Mouse (Mus musculus): ENCODE data around the gene Dlk2. TPM values are rescaled to one million over a fixed set of nuclear protein-coding genes. Genes with fewer than 3 reads are reported as not detected.

Dlk2 gene
- polyA plus RNA-seq, 1 experiment, result 11.3 TPM

DNA sequence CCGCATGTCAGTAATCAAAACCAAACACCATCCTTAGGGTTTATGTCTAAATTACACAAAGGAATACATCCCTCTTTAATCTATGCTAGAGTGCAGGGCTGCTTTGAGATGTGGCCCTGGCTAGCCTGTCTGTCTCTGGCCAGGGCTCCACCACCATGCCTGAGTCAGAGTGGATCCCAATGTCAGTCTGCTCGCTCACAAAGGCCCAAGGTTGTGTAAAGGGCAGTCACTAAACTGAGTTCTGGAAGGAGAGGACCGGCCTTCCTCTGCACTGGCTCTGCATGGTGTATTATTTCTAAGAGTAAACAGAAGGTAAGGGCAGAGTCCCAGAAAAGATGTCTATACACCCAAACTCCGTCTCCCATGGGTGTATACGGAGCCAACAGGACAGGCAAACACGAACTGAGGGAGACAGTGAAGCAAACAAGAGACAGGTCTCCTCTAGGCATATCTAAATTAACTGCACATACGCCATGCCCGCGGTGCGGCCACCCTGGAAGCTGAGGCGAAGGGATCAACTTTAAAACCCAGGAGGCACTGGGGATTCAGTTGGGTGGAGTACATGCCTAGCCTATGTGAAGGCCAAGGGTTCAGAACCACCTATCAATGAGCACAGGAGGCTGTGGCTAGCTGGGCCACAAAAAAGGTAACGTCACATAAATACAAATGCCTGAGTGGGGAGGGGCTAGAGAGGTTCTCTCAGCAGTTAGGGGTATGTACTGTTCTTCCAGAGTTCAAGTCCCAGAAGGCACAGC lies 19.0 kb upstream of the Dlk2 start:
- Histone ChIP-seq H3K27me3 (ENCODE audit: control insufficient read depth, insufficient read depth, low read length) (no peaks in the 10 kb centered on the region), H3K4me1 (replicated peaks; ENCODE audit: control insufficient read depth, insufficient read depth, low read length) (peaks cover 12% of the 10 kb centered on the region), H3K4me3 (ENCODE audit: control insufficient read depth, insufficient read depth, low read length) (no peak overlapping the region), H3K27ac (ENCODE audit: control insufficient read depth, insufficient read depth, low read length) (no peak overlapping the region), H3K36me3 (ENCODE audit: control insufficient read depth, insufficient read depth, low read length) (peaks cover 8% of the 10 kb centered on the region; the same call in 1 of the 2 replicates)
- DNase-seq, result no peak
- 97% methylated on average over 12 of the region's 12 CpGs for WGBS
- no peak for TF ChIP-seq CTCF (IDR thresholded peaks at IDR 0.05; ENCODE audit: borderline replicate concordance, control insufficient read depth, extremely low read depth, insufficient read depth, low read length, poor library complexity)
- TF ChIP-seq POLR2A (IDR thresholded peaks at IDR 0.05; ENCODE audit: control insufficient read depth, extremely low read depth, insufficient read depth, low read length, poor library complexity), result no peak

DNA sequence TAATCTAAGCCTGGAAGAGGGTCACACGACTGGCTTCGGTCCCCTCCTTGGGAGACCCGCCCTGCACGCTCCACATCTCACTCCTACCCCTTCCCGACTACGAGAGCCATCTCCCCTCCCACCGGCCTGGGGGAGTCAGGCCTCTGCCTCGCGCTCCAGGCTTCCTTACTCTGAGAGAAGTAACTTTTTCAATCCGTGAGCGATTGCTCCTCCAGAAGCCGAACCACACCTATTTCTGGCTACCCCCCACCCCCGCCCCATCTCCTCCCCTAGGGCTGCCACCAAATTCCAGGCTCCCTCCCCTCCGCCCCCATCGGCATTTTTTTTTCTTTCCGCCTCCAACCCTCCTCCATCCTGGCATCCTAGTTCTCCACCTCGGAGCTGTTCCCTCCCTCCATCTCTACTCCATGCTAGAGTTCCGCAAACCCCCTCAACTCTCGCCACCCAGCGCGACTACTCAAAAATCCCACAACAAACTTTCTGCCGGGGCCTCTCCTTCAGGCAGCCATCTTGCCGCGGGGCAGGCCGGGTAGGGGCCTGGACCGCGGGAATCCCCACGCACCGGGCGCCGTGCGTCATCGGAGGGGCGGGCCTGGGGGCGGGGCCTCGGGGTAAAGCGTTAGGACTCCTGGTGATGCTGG lies 14.6 kb upstream of the Dlk2 start, which contains the start of gene Tjap1:
Gene Tjap1 (minus strand): TSS at position 544 of the 641 bp plus-strand sequence.
- Histone ChIP-seq H3K27me3 (ENCODE audit: control insufficient read depth, insufficient read depth, low read length) (no peaks in the 10 kb centered on the region), H3K4me1 (replicated peaks; ENCODE audit: control insufficient read depth, insufficient read depth, low read length) (peaks cover 41% of the 10 kb centered on the region), H3K27ac (ENCODE audit: control insufficient read depth, insufficient read depth, low read length) (peak within 1 kb of the TSS; percentile 86), H3K36me3 (ENCODE audit: control insufficient read depth, insufficient read depth, low read length) (peaks cover 8% of the 10 kb centered on the region; the same call in 1 of the 2 replicates), H3K4me3 (ENCODE audit: control insufficient read depth, insufficient read depth, low read length) (peak within 1 kb of the TSS; percentile 99)
- DNase-seq, result peak; percentile 76
- TF ChIP-seq CTCF (IDR thresholded peaks at IDR 0.05; ENCODE audit: borderline replicate concordance, control insufficient read depth, extremely low read depth, insufficient read depth, low read length, poor library complexity) (no peak), POLR2A (IDR thresholded peaks at IDR 0.05; ENCODE audit: control insufficient read depth, extremely low read depth, insufficient read depth, low read length, poor library complexity) (peak; percentile 68; the same call in 1 of the 2 replicates)
- WGBS, result under 1% methylated on average over 37 of the region's 37 CpGs

DNA sequence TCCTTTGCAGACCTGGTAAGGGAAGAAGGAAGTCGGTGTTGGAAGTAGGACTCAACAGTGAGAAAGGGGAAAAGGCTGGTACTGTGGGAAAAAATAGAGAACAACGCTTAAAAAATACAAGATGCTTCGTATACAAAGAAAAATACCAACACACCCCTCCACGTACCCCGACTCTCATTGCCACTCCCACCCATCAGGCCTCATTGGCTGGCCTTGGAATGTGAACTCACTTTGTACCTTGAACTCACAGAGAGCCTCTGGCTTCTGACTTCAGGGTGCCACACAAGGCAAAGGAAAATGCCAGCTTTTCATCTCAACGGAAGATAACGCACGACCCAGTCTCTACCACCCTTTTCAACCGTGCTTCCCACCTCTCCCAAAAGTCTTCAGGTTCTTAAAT lies 14.1 kb upstream of the Dlk2 start:
- Histone ChIP-seq H3K4me3 (ENCODE audit: control insufficient read depth, insufficient read depth, low read length) (no peak overlapping the region; the same call in 1 of the 2 replicates), H3K27ac (ENCODE audit: control insufficient read depth, insufficient read depth, low read length) (peak overlapping the region; percentile 86), H3K27me3 (ENCODE audit: control insufficient read depth, insufficient read depth, low read length) (no peaks in the 10 kb centered on the region), H3K36me3 (ENCODE audit: control insufficient read depth, insufficient read depth, low read length) (peaks cover 8% of the 10 kb centered on the region; the same call in 1 of the 2 replicates), H3K4me1 (replicated peaks; ENCODE audit: control insufficient read depth, insufficient read depth, low read length) (peaks cover 46% of the 10 kb centered on the region)
- 30% methylated on average over 9 of the region's 9 CpGs for WGBS
- TF ChIP-seq CTCF (IDR thresholded peaks at IDR 0.05; ENCODE audit: borderline replicate concordance, control insufficient read depth, extremely low read depth, insufficient read depth, low read length, poor library complexity) (no peak), POLR2A (IDR thresholded peaks at IDR 0.05; ENCODE audit: control insufficient read depth, extremely low read depth, insufficient read depth, low read length, poor library complexity) (no peak)
- DNase-seq, result no peak

DNA sequence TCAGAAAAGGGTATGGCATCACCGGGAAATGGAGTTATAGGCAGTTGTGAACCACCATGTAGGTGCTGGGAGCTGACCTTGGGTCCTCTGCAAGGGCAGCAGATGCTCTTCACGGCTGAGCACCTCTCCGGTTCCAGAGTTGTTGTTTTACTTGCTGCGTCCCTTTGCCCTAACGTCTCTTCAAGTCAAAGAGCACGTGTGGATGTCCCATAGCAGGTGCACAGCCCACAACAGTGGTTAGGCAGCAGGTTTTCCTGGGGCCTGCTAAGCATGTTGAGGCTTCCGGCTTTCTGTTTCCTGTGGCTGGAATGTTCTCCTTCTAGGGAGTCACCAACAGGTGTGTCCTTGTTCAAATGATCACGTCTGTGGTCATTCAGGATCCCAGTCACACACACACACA lies 13.3 kb upstream of the Dlk2 start:
- Histone ChIP-seq H3K4me3 (ENCODE audit: control insufficient read depth, insufficient read depth, low read length) (no peak overlapping the region), H3K4me1 (replicated peaks; ENCODE audit: control insufficient read depth, insufficient read depth, low read length) (peaks cover 49% of the 10 kb centered on the region), H3K36me3 (ENCODE audit: control insufficient read depth, insufficient read depth, low read length) (peaks cover 3% of the 10 kb centered on the region; the same call in 1 of the 2 replicates), H3K27me3 (ENCODE audit: control insufficient read depth, insufficient read depth, low read length) (no peaks in the 10 kb centered on the region), H3K27ac (ENCODE audit: control insufficient read depth, insufficient read depth, low read length) (peak overlapping the region; percentile 86)
- DNase-seq, result peak; percentile 41
- 52% methylated on average over 8 of the region's 8 CpGs for WGBS
- no peak for TF ChIP-seq CTCF (IDR thresholded peaks at IDR 0.05; ENCODE audit: borderline replicate concordance, control insufficient read depth, extremely low read depth, insufficient read depth, low read length, poor library complexity)
- TF ChIP-seq POLR2A (IDR thresholded peaks at IDR 0.05; ENCODE audit: control insufficient read depth, extremely low read depth, insufficient read depth, low read length, poor library complexity), result no peak

DNA sequence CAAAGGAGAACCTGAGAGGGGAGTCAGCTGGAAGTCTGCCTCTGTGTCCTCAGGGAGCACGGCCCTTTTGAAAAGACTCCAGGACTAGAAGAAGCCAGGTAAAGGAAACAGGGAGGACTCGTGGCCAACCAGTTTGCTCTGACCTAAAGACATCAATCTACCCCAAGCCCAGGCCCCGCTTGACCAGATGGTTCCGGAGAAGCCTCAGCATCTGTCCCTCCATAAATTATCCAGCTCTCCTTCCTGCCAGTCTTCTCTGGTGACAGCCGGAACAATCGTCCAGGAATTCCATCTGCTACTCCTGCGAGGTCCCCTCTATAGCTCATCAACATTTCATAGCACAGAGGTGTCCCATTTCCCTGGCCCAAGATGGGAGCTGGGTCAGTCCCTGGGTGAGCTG lies 12.6 kb upstream of the Dlk2 start:
- no peak overlapping the region for H3K4me3 ChIP-seq (ENCODE audit: control insufficient read depth, insufficient read depth, low read length)
- WGBS, result 78% methylated on average over 7 of the region's 7 CpGs
- TF ChIP-seq CTCF (IDR thresholded peaks at IDR 0.05; ENCODE audit: borderline replicate concordance, control insufficient read depth, extremely low read depth, insufficient read depth, low read length, poor library complexity), result no peak
- H3K4me1 ChIP-seq (replicated peaks; ENCODE audit: control insufficient read depth, insufficient read depth, low read length), result peaks cover 49% of the 10 kb centered on the region
- DNase-seq, result no peak
- H3K27ac ChIP-seq (ENCODE audit: control insufficient read depth, insufficient read depth, low read length), result no peak overlapping the region
- no peaks in the 10 kb centered on the region for H3K27me3 ChIP-seq (ENCODE audit: control insufficient read depth, insufficient read depth, low read length)
- no peaks in the 10 kb centered on the region for H3K36me3 ChIP-seq (ENCODE audit: control insufficient read depth, insufficient read depth, low read length)

DNA sequence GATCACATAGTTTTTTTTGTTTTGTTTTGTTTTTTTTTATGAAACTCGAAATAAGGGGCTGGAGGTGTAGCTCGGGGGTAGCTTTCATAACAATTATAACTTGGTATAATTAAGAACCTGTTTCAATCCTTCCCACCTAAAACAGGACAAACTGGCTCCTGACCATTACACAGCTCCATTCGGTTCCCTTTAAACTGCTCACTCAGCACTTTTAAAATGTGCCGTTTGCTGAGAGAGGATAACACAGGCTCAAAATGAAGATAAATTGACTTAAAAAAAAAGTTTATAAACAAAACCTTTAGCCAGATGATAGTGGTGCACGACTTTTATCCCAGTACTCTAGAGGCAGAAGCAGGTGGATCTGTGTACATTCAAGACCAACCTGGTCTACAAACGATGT lies 11.8 kb upstream of the Dlk2 start:
- H3K36me3 ChIP-seq (ENCODE audit: control insufficient read depth, insufficient read depth, low read length), result no peaks in the 10 kb centered on the region
- no peak overlapping the region for H3K27ac ChIP-seq (ENCODE audit: control insufficient read depth, insufficient read depth, low read length)
- no peaks in the 10 kb centered on the region for H3K27me3 ChIP-seq (ENCODE audit: control insufficient read depth, insufficient read depth, low read length)
- H3K4me3 ChIP-seq (ENCODE audit: control insufficient read depth, insufficient read depth, low read length), result no peak overlapping the region
- WGBS, result 78% methylated on average over 6 of the region's 6 CpGs
- H3K4me1 ChIP-seq (replicated peaks; ENCODE audit: control insufficient read depth, insufficient read depth, low read length), result peaks cover 49% of the 10 kb centered on the region
- no peak for DNase-seq
- TF ChIP-seq POLR2A (IDR thresholded peaks at IDR 0.05; ENCODE audit: control insufficient read depth, extremely low read depth, insufficient read depth, low read length, poor library complexity) (no peak), CTCF (IDR thresholded peaks at IDR 0.05; ENCODE audit: borderline replicate concordance, control insufficient read depth, extremely low read depth, insufficient read depth, low read length, poor library complexity) (no peak)

Measured in thymus, adult 2 months (tissue).